8 mouse cellular contexts compared by ENCODE assay signal in genomic region chr17:75088727-75089126, GRCm38 (mm10).
A peak's percentile ranks its signal among the peaks of the same experiment; 100 is the strongest.
DNase-seq lines count a peak whose midpoint lies in the region; ATAC-seq lines count a peak whose summit lies in the region.

No protein-coding gene starts in this region.

- ATAC-seq in neural tube, embryonic 15.5 days (ENCODE audit: low FRiP score): 0 out of 2 replicates have a peak, but pooled peaks have one; percentile 45

- no peaks in the 10 kb centered on the region for H3K36me3 ChIP-seq in neural tube, embryonic 15.5 days

- H3K9ac ChIP-seq in neural tube, embryonic 15.5 days (replicated peaks): no peak overlapping the region

- H3K4me1 ChIP-seq in neural tube, embryonic 15.5 days: 0 out of 2 replicates have a peak, but pooled peaks cover 3% of the 10 kb centered on the region

- H3K4me3 ChIP-seq in neural tube, embryonic 15.5 days (replicated peaks): no peak overlapping the region

- DNase-seq in cerebellum, postnatal 25 days: peak; percentile 12 to 20
- DNase-seq in cerebellum, adult 18-20 months: no peak
- no peak for DNase-seq in neural tube, embryonic 10.5 days (ENCODE audit: extremely low spot score, low spot score)
- peak; percentile 23 to 28 for DNase-seq in layer of hippocampus, postnatal 36 days
- DNase-seq in skeletal muscle tissue, adult 2 months (ENCODE audit: low read depth, low spot score): peak; percentile 34
- DNase-seq in T-cell, adult 2 months (ENCODE audit: low spot score): no peak
- DNase-seq in urinary bladder, adult 2 months (ENCODE audit: low spot score): no peak

- WGBS in neural tube, embryonic 15.5 days: 83% methylated on average over 11 of the region's 11 CpGs

- H3K27ac ChIP-seq in neural tube, embryonic 15.5 days (replicated peaks): no peak overlapping the region

- H3K4me2 ChIP-seq in neural tube, embryonic 15.5 days: no peak overlapping the region

- H3K9me3 ChIP-seq in neural tube, embryonic 15.5 days (replicated peaks): no peaks in the 10 kb centered on the region

- H3K27me3 ChIP-seq in neural tube, embryonic 15.5 days (replicated peaks): no peaks in the 10 kb centered on the region

Comparison
In these comparisons a context has a peak if more than half of its experiments do, and no peak if none do; other contexts are left out.
1. DNase-seq: peak in cerebellum, postnatal 25 days (2 of 2), layer of hippocampus, postnatal 36 days (2 of 2) and skeletal muscle tissue, adult 2 months (single experiment); none in cerebellum, adult 18-20 months (0 of 2), neural tube, embryonic 10.5 days (single experiment), T-cell, adult 2 months (single experiment) and urinary bladder, adult 2 months (single experiment).